Mouse (Mus musculus) NIH3T3 (cell line): ENCODE results near the gene Wbp1.

Experiments
- DNase-seq: peaks from one replicate; pipeline ENCODE4 v3.0.0-alpha.2; 2012; ENCODE audit warnings: low read depth

Gene Wbp1

DNA sequence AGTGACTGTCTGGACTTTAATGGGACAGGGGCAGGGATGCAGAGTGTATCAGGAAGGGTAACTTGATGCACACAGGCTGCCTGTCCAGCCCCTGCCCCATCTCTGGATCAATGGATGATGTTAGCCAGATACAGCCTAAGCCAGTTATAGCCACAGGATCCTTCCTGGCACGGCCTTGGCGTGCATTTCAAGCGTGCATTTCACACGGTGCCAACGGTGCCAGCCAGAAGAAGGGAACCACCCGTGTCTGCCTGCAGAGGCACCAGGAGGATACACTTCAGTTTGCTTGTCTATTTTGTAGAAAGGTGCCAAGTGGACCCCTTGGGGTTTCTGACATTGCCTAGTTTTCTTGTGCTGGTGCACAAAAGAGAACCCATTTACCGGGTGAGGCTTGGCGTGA lies 18.7 kb upstream of the Wbp1 start:
- DNase-seq: no peak

DNA sequence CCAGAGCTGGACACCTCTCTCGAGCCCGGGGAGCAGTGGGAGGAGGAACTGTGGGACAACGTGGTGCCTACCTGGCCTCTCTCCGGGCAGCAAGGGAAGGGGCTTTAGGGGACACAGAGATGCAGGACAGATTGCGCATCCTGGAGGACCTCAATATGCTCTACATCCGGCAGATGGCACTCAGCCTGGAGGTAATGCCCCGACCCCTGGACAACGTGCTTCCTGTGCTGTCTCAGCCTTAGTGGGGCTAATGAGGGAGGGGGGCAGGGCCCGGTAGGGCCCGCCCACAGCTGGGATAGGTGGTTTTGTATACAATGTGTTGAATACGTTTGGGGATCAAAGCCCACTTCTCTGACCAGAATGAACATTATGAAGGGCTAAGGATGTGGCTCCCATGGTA lies 16.7 kb upstream of the Wbp1 start:
- DNase-seq: peak; percentile 81

DNA sequence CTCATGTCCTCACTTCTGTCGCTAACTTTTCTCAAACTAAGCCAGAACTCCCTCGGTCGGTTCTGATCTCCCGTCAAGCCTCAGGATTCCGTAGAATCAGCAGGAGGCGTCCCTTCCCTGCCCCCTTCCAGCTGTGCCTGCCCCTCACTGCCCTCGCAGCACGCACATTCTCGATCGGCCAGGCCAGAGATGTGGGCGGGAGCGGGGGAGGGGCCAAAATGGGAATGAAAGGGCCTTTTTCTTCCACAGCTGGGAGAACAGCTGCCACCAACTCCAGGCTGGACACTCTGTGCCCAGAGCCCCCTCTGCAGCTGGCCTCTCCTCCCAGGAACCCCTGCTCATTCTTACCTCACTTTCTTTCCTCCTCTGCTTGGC lies 16.2 kb upstream of the Wbp1 start:
- DNase-seq: peak; percentile 97

DNA sequence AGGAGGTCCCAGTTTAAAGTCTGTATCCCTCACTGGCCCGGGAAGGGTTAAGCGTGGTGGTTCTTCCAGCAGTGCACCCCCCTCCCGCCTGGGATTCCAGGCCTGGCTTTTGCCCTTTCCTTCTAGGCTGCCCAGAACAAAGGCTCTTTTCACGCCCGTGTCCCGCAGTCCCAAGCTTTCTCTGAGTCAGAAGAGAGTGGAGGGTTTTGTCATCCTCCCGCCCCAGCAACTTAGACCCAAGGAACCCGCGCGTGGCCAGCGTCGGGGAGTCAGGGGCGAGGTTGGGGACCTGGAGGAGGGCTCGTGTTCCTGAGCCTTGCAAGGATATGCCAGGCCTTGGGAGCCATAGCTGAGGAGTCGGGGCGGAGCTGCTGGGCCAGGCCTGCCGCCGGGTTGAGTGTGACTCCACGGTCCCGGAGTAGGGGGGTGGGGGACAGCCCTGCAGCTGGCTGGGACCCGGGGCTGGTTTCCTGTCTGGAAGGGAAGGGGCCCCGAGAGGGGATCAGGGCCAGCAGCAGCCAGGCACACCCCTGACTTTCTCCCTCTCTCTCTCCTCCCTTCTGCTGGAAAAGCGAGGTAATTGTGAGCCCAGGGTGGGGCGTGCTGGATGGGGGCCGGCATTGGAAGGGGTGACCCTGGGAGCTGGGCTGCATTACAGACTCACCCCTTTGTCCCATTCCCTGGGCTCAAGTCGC lies 15.7 kb upstream of the Wbp1 start:
- DNase-seq: peak; percentile 84

DNA sequence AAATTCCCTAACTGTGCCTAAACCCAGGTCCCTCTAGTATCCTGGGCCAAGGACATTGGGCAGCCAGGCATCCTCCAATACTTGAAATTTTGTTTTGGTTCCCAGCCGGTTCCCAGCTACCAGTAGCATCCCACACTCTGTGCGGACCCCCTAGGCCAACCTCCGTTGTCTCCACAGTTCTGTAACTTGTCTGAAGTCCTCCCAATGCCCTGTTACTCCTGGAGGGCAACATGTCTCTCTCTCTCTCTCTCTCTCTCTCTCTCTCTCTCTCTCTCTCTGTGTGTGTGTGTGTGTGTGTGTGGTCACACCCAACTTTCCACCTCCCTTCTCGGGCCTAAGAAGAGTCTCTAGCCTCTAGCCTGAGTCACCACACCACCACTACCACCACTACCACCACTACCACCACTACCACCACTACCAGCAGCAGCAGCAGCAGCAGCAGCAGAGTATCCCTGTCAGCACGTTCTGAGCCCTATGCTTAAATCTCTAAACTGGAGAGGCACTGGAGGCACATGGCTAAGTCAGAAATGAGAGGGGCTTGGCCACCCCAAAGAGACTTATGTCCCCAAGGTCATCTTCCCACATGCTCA lies 15.0 kb upstream of the Wbp1 start:
- peak; percentile 77 for DNase-seq

DNA sequence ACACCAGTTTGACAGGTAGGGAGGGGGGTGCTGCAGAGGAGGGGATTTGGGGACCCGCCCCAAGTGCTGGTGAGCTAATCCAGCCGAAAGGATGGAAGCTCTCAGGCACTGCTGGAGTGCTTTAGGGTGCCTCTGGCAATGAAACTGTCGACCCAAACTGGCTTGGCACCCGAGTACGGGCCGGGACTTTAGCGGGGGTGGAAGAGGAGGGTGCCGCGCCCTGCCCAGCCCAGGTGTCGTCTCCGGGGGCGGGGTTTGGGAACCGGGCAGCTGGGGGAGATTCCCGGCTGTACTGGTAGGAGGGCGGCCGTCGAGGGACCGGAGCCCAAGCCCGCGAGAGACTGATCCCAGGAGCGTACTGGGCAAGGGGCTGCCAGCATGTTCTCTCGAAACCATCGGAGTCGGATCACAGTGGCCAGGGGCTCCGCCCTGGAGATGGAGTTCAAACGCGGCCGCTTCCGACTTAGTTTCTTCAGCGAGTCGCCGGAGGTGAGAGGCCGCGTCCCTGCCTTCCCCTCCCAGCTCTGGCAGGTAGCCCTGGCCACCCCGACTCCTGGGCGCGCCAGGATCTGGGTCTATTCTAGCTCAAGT lies 14.3 kb upstream of the Wbp1 start:
- peak; percentile 43 for DNase-seq

DNA sequence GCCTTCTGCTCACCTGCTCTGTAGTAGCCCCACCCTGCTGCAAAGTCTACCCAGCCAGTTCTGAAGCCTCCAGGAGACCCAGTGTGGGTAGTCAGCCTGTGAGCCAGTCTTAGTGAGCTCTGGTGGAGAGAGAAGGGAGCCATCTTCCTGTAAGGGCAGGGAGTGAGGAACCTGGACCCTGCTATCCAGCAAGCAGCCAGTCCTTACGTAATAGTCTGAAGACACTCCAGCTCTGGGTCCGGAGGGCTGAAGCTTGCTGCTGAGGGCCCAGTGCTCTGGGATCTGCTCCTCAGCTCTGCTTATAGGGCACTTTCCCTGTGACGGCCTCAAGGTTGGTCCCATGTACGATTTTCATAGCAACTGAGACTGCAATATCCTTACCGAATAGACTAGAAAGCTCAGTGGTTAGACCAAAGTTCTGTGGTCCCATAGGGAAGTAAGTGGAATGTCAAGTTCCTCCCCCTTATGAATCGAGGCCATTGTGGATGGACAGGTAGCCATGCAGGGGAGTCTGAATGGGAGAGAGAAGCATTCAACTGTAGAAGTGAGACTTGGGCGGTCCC lies 13.7 kb upstream of the Wbp1 start, which contains the start of gene Rtkn:
Gene Rtkn, plus strand, starts transcription at position 513 of the 563 bp plus-strand sequence.
- DNase-seq: no peak

DNA sequence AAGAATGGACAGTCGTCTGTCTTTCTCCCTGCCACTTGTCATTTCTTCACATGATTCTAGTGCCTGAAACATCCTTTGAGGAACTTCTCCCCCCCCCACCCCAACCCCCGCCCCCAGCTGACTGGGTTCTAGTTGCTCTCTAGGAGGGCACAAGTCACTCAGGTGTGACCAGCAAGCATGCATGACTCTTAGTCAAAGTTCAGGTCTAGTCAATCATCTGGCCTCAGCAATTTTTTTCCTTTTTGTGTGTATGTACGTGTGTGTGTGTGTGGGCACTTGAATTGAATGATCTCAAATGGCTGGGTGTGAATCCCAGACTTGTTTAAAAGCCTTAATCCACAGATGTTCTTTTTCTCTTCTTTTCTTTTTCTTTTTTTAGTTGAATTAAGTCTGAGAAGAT lies 12.9 kb upstream of the Wbp1 start:
- no peak for DNase-seq

DNA sequence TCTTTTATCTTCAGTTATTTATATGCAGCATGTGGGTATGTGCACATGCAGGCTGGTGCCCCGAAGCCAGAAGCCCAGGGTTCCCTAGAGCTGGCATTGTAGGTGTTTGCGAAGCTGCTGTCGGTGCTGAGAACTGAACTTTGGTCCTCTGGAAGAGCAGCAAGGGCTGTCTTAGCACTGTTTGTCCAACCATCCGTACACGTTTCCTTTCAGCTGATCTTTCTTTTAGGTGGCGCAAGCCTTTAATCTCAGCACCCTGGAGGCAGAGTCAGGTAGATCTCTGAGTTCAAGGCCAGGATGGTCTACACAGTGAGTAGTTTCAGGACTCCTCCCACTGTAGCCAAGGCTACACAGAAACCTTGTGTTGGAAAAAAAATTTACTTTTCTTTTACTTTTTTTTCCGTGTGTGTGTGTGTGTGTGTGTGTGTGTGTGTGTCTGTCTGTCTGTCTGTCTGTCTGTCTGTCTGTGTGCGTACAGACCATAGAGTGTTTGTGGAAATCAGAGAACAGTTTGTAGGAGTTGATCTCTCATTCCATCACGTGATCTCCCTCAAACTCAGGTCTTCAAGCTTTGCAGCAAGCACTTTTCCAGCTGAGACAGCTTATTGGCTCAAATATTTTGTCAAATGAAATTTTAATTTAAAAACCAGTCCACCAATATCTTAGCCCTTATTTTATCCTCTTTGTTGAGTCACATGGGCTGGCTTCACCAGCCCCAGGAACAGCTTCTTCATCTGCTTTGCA lies 11.0 kb upstream of the Wbp1 start:
- no peak for DNase-seq

DNA sequence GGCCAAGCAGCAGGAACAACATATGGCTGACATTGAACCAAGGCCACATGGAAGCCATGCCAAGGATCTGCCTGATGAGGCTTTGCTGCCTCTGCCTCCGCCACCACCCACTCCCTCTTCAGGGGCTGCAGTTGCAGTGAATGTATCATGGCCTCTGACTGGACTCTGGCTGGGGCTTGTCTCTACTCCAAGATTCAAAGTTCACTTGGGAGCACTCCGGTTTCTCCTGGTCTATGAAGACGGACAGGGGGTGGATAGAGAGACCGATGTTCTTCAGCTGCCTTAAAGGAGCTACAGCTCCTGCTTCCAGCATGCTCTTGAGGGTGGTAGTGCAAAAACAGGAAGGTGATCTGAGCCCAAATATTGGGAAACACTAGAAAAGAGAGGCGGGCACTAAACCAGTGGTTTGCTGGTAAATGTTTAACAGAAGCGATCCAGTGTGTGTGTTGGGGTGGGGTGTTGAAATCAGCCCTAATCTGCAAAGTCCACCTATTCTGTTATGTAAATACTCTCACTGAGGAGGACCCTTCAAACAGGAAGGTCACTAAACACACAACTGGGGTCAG lies 10.2 kb upstream of the Wbp1 start:
- peak; percentile 49 for DNase-seq

DNA sequence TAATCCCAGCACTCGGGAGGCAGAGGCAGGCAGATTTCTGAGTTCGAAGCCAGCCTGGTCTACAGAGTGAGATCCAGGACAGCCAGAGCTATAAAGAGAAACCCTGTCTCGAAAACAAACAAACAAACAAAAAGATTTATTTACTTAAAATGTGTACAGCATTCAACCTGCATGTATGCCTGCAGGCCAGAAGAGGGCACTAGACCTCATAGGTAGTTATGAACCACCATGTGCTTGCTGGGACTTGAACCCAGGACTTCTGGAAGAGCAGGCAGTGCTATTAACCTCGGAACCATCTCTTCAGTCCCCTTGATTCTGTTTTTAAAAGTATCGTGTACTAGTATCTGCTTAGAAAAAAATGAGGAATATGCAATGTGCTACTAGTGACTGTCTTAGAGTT lies 6.1 kb upstream of the Wbp1 start:
- no peak for DNase-seq

DNA sequence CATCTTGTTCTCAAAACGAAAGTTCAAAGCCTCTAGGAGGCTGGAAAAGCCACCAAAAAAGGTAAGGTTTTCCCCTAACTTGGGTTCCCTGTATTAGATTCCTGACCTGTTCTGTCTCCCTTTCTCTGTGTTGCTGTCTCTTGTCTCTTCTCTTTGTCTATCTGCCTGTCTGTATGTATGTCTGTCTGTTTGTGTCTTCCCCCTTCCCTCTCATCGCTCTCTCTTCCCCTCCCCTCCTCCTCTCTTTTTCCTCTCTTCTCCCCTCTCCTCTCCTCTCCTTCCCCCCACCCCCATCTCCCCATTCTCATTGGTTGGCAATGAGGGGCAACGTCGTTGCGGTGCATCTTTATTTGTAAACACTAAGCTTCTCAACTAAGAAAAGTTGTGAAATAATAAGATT lies 4.0 kb upstream of the Wbp1 start, which contains the start of gene Ino80b:
Gene Ino80b, minus strand, starts transcription at position 101 of the 400 bp plus-strand sequence.
- DNase-seq: no peak

DNA sequence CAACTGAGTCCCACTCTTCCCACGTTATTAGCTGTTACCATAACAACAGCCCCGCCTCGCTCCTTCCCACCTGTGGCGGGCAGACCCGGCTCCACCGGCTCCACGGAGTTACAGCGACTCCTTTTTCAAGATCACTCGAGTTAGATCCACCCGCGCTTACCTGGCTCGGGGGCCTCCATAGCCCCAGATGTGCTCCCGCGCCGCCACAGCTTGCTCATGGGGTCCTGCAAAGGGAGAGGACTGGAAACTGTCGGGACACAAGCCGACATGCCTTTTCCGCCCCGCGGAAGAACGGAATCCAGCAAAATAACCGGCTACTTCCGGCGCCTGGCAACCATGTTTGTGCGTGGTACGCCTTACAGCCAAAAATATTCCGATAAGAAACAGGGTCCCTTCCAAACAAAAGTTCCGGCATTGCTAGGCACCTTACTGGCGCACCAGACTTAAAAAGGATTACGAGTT lies 3.5 kb upstream of the Wbp1 start:
- DNase-seq: peak; percentile 99

DNA sequence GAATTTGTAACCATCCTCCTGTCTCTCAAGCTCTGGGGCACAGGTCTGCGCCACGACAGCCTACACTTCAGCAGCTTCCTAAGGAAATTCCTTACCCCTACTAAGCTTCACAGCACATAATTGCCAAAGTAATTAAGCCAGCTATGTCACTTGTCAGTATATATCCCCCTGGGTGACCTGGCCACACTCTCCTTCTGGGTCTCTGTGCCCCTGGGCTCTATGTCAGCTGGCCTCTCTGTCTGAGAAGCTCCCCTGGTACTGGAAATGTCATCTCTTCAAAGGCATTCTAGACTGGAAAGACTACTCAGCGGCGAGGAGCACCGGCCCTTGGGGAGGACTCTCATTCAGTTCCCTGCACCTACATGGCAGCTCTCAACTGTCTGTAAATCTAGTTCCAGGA lies 1.6 kb upstream of the Wbp1 start:
- DNase-seq: no peak

DNA sequence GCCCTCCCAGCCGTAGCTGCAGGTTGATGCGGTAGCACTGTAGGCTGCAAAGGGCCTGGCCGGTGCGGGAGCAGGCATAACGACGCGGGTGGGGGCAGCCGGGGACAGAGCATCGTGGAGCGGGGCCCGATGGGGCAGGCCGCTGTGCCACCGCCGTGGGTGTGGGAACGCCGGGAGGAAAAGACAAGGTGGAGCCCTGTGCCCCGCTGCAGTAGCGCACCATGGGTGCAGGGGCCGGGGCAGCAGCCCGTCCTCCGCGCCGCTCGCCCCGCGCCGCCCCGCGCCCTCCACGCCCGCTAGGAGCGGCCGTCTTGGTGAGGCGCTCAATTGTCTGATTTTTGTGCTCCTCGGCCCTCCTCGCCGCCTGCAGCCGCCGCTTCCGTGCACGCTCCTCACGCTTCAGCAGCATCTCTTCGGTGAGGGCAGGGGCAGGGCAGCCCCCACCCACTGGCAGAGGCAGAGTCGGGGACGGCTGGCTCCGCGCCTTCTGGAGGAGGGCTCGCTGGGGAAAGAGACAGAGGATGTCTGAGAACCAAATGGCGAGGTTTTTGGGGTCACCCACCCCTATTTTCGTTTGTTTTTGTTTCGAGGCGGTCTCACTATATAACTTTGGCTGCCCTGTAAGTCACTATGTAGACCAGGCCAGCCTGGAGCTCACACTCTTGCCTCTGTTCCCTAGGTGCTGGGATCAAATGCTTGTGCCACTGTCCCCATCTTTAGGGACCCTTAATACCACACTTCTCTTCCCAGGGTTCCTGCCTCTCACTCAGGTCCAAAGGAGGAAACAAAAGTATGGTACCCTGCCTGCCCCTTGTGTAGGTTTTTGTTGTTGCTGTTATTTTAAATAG lies 728 bp upstream of the Wbp1 start:
- no peak for DNase-seq

DNA sequence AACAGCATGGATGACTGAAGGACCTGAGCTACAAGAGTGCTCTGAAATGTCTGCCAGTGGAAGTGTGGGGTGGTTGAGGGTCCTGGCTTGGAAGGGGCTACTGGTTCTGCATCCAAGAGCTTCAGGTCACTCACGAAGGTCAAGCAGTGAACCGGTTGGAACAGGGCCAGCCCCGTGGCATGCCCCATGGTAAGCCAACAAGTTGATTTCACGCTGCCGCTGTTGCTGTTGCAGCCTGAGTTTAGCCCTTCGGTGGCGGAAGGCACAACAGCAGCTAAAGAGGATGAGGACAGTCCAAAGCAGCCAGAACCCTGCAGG lies 1.7 kb downstream of the Wbp1 start:
- no peak for DNase-seq

DNA sequence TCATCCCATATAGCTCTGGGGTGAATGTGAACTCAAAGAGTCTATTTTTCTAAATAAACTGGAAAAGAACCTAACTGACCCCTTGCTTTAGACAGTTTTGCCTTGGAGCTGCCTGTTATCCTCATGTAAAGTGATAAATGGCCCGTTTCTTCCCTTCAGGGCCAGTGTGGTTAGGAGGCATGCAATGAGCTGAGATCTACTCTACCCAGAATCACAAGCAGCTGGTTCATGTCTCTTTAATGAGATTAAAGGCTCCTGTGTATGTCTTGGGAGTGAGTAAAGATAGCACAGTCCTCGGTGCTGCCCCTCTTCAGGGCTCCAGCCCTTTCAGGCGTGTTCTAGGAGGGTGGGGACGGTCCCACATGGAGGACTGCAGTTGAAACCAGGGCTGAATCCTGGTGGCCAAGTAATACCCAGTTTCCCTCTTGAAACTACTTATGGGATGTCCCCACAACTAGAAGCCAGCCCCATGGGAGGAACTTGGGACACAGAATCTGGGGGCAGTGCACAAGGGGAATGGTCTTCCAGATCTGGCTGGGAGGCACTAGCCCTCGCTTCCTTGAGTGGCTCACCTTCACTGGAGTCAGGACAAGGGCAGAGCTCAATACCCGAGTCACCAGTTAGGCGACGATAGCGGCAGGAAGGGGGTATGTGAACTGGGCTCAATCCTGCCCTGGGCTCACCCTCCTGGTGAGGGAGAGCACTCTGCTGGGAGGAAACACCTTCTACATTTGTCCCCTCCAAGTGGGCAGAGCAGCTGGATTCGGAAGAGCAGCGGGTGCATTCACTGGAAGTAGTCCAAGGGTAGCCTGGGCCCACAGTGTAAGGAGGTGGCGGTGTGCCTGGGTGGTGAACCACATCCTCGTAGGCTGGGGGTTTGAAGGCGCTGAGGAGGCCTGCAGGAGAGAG lies 2.3 kb downstream of the Wbp1 start:
- no peak for DNase-seq

DNA sequence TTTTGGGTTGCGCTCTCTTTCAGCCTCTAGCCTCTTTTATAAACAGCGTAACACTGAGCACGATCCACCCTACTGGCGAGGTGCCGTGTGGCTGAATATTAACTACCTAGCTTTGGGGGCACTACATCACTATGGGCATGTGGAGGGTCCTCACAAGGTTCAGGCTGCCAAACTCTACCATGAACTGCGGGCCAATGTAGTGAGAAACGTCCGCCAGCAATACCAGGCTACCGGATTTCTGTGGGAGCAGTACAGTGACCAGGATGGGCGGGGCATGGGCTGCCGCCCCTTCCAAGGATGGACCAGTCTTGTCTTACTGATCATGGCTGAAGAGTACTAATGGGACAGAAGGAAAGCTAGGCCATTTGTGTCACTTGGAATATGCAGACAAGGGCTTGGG lies 3.0 kb downstream of the Wbp1 start:
- no peak for DNase-seq

DNA sequence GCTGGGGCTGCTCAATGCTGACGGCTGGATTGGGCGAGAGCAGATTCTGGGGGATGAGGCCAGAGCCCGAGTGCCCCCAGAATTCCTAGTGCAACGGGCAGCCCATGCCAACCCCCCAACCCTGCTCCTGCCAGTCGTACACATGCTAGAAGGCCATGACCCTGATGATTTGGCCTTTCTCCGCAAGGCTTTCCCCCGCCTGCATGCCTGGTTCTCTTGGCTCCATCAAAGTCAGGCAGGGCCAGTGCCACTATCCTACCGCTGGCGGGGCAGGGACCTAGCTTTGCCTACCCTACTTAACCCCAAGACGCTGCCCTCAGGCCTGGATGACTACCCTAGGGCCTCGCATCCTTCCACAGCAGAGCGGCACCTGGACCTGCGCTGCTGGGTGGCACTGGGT lies 3.7 kb downstream of the Wbp1 start:
- no peak for DNase-seq

DNA sequence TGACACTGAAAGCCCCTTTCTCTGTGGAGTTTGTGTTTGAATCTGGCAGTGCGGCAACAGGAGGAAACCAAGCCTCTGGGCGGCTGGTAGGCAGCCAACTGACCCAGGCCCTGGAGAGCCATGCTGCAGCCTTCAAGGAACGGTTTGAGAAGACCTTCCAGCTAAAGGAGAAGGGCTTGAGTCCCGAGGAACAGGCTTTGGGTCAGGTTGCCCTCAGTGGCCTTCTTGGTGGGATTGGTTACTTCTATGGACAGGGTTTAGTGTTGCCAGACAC lies 4.3 kb downstream of the Wbp1 start:
- DNase-seq: no peak
